Mouse (Mus musculus): ENCODE measurements around the gene Aldh9a1. TPM values are rescaled to one million over a fixed set of nuclear protein-coding genes. Genes with fewer than 3 reads are reported as not detected.

Gene Aldh9a1
- total RNA-seq (2021): 10 to 100 TPM; 22.9 to 24.4 TPM

GRCm38 (mm10) chr1:167349815-167350596, at the start of gene Aldh9a1:
Gene Aldh9a1, plus strand, starts transcription at chr1:167349991.
- intact Hi-C loops (cut with DNase I): no loop called here
- DNase-seq: peak; percentile 94

GRCm38 (mm10) chr1:167300122-167300521, 49.7 kb upstream of the Aldh9a1 start:
- intact Hi-C loops (cut with DNase I): no loop called here
- no peak for DNase-seq

GRCm38 (mm10) chr1:167305501-167306137, 44.2 kb upstream of the Aldh9a1 start:
- intact Hi-C loops (cut with DNase I): loop anchor here (2.0 kb wide), 1 partner anchor 15 kb away; no protein-coding TSS in a partner anchor
- DNase-seq: no peak

- intact Hi-C loops (cut with DNase I): no loop called here
Measured at GRCm38 (mm10) chr1:167306451-167307240, 43.1 kb upstream of the Aldh9a1 start.

GRCm38 (mm10) chr1:167307674-167308073, 42.1 kb upstream of the Aldh9a1 start:
- intact Hi-C loops (cut with DNase I): loop anchor here (2.0 kb wide), 1 partner anchor 23 kb away; the partner anchor contains the start of gene Uck2
- DNase-seq: no peak

More at GRCm38 (mm10) chr1:167306451-167307240, 43.1 kb upstream of the Aldh9a1 start:
- DNase-seq: peak; percentile 32 to 42

- DNase-seq: peak; percentile 98
- intact Hi-C loops (cut with DNase I): loop anchor here (2.0 kb wide), 1 partner anchor 24 kb away; the partner anchor contains the start of gene Uck2
Measured at GRCm38 (mm10) chr1:167308261-167309054, 41.3 kb upstream of the Aldh9a1 start, which contains the start of gene Tmco1. Gene Tmco1, plus strand, starts transcription at chr1:167308378.

- intact Hi-C loops (cut with DNase I): loop anchor here (2.0 kb wide), 1 partner anchor 24 kb away; no protein-coding TSS in a partner anchor
- DNase-seq: no peak
Measured at GRCm38 (mm10) chr1:167312367-167312766, 37.4 kb upstream of the Aldh9a1 start.

- intact Hi-C loops (cut with DNase I): loop anchor here (2.0 kb wide), 1 partner anchor 24 kb away; no protein-coding TSS in a partner anchor
- no peak for DNase-seq
Measured at GRCm38 (mm10) chr1:167313220-167313619, 36.6 kb upstream of the Aldh9a1 start.

GRCm38 (mm10) chr1:167321691-167322090, 28.1 kb upstream of the Aldh9a1 start:
- no peak for DNase-seq
- intact Hi-C loops (cut with DNase I): no loop called here

GRCm38 (mm10) chr1:167328776-167329175, 21.0 kb upstream of the Aldh9a1 start:
- no peak for DNase-seq
- intact Hi-C loops (cut with DNase I): no loop called here

GRCm38 (mm10) chr1:167331106-167331505, 18.7 kb upstream of the Aldh9a1 start:
- intact Hi-C loops (cut with DNase I): loop anchor here (10.0 kb wide), 1 partner anchor 536 kb away; no protein-coding TSS in a partner anchor
- DNase-seq: no peak

- no peak for DNase-seq
- intact Hi-C loops (cut with DNase I): loop anchor here (1.0 to 10.0 kb wide), 3 partner anchors 24 to 542 kb away; no protein-coding TSS in a partner anchor
Measured at GRCm38 (mm10) chr1:167336398-167336797, 13.4 kb upstream of the Aldh9a1 start.

- DNase-seq: peak; percentile 82 to 86
- intact Hi-C loops (cut with DNase I): loop anchor here (2.0 to 10.0 kb wide), 2 partner anchors 25 to 543 kb away; no protein-coding TSS in a partner anchor
Measured at GRCm38 (mm10) chr1:167337463-167338095, 12.2 kb upstream of the Aldh9a1 start.

- intact Hi-C loops (cut with DNase I): loop anchor here (10.0 kb wide), 1 partner anchor 544 kb away; no protein-coding TSS in a partner anchor
- no peak for DNase-seq
Measured at GRCm38 (mm10) chr1:167339177-167339781, 10.5 kb upstream of the Aldh9a1 start.

- DNase-seq: no peak
- intact Hi-C loops (cut with DNase I): no loop called here
Measured at GRCm38 (mm10) chr1:167340111-167340787, 9.5 kb upstream of the Aldh9a1 start.

- DNase-seq: no peak
- intact Hi-C loops (cut with DNase I): no loop called here
Measured at GRCm38 (mm10) chr1:167340910-167341528, 8.8 kb upstream of the Aldh9a1 start.

GRCm38 (mm10) chr1:167342831-167343230, 7.0 kb upstream of the Aldh9a1 start:
- intact Hi-C loops (cut with DNase I): no loop called here
- DNase-seq: no peak

Data from heart, postnatal 36 days (tissue).